Mouse (Mus musculus) thymus, adult 2 months (tissue): Measurements from ENCODE around the gene Kif5c.

Experiments
- CTCF ChIP-seq: fragments of 200-500 bp; IDR thresholded peaks from 2 replicates; pipeline ENCODE4 v1.5.1; 2012; ENCODE audit warnings: mild to moderate bottlenecking, control low read depth, low read length, moderate library complexity, borderline replicate concordance; ENCODE audit not compliant: control insufficient read depth, poor library complexity, insufficient read depth; ENCODE audit errors: extremely low read depth
- POLR2A ChIP-seq: fragments of 200-500 bp; IDR thresholded peaks from 2 replicates; pipeline ENCODE4 v1.6.1; 2012; ENCODE audit warnings: mild to moderate bottlenecking, low read length, control low read depth, moderate library complexity; ENCODE audit not compliant: control insufficient read depth, poor library complexity, insufficient read depth; ENCODE audit errors: extremely low read depth

DNA sequence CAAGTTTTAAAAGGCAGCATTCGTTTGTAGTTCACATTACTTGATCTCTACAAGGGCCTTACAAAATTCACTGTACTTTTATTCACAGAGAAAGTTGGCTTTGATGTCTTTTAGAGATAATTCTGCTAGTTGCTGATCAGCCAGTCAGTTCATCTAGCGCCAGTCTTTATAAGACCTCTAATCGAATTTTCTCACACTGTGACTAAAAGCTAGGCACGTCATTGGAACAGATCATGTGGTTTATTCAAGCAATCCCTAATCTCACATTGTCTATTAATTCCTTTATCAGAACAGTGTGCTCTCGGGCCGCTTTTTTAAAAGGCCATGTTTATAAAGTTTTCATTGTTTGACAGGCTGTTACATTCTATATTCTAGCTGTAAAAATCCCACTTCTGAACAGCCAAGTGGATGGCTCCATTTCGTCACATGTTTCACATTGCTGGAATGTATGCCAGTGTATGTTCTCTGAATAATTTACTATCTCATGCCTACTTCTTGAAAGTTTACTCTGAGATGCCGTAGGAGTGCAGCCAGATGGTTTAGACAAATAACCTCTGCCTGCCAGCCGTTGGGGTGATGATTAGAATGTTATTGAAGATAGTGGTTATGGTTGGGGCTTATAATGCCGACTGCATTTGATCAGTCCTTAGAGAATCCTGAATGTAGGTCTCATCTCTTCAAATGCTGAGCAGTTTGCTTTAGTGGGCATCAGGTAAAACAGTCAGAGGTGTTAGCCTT, 154.3 kb downstream of the Kif5c start:
- TF ChIP-seq CTCF (no peak), POLR2A (no peak)
